Mouse (Mus musculus) embryo, embryonic 9.5 days (tissue): Measurements from ENCODE around the gene Evx2.

ENCODE experiments used
- DNase-seq: peaks from one replicate; pipeline ENCODE4 v3.0.0-alpha.2; 2017; ENCODE audit errors: extremely low spot score

Gene Evx2

DNA sequence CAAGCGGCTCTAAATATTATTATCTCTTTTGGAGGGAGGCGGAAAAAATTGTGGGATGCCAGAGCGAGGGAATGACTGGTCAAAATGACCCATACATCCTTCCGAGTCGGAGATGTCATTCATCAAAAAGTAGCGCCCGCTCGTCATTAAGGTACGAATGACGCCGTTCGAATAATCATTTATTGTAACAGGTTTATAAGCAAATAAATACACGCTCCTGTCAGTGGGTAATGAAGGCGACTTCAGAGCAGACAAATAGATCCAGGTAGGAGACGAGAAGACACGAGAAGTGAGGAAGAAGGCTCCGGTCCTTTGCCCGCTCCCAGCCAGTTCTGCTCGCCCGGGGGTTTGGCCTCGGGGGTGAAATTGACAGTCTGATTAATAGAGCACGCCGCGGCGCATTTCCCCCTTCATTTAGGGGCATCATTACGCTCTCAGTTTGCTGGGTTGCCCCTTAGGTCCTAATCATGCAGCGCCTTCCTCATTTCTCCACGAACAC, at the start of gene Evx2:
TSS of gene Evx2 (minus strand) at position 51 of the 499 bp plus-strand sequence.
- DNase-seq = peak; percentile 47

- no peak for DNase-seq
These were observed 49.3 kb upstream of the Evx2 start for GRCm38 (mm10) chr2:74708676-74709075.

DNA sequence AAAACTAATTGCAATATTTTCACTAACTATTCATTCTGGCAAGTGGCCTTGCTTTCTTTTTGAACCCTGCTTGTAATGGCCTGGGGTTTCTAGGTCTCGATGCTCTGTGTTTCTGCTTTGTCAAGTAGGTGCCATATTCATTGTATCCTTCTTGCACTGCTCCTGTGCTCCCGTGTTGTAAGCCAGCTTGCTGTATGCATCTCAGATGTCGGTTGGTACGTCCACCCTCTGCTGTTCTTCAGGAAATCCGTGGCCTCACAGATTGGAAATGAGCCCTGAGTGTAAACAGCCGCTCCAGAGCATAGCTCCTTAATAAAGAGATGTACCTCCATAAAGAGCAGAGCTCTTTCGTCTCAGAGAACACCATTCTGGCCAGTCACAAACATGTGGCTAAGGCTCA, 48.2 kb upstream of the Evx2 start:
- DNase-seq = no peak

GRCm38 (mm10) chr2:74706393-74706960, 47.1 kb upstream of the Evx2 start:
- no peak for DNase-seq

GRCm38 (mm10) chr2:74705467-74706089, 46.2 kb upstream of the Evx2 start:
- no peak for DNase-seq

DNA sequence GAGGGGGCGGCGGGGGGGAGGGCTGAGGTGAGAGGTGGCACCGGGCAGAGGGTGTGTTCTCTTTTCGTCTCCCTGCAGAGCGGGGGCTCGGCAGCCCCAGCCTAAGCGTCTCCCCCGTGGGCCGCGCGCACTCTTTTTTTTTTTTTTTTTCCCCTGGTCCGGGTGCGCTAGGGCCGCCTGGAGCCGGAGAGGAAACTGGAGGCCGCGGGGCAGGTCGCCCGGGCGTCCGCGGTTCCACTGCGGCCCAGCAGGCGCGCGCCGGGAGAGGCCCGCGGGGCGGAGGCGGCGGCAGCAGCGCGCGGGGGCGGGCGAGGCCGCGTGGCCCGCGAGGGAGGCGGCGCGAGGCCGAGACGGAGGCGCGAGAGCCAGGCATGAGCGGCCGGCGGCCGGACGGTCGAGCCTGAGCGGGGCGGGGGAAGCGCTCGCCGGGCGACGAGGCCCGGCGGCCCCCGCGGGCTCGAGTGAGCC, 45.7 kb upstream of the Evx2 start:
- DNase-seq = no peak

DNA sequence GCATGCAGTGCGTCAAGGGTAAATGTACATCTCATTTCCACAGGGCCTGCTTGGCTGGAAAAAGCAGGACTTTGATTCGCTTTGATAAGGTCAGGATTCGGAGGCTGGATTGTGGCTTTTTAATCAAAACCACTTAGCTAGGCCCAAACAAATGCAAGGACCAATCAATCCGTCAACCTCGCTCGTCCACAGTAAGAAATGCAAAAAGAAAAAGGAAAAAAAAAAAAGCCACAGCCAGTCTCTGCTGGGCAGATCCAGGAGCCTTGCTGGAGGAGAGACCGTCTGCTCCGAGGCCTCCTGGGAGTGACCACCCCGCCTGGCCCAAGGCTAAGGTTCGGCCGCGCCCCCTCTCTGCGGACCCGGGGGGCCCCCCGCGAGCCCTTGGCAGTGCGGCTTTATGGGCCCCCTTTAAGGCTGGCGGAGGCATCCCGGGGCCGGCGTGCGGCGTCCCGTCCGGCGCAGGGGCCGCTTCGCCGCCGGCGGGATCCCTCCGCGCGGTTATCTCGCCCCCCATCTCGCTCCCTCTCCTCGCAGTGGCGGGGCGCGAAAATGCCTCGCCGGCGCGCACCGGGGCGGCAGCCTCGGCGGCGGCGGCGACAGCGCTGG, 45.1 kb upstream of the Evx2 start, which contains the start of gene Hoxd8:
TSS of gene Hoxd8 (plus strand) at position 223 of the 606 bp plus-strand sequence.
- DNase-seq = no peak

- no peak for DNase-seq
These were observed 44.5 kb upstream of the Evx2 start for GRCm38 (mm10) chr2:74703720-74704392.

DNA sequence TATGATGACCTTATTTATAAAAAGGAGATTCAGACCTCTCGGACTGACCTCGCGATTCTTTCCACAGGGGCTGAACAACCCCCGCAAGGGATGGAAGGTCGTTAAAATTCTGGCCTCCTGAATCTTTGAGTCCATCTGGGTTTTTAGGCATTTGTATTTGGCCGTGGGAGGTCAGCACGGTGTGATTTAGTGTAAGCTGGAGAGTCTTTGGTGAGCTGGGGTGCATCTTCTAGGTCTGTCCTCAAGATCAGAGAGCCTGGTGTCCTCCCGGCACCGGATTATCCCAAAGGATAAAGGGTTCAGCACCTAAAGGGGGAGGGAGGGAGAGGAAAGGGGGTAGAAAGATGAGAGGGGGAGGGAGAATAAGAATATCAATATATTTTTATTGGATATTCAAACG, 44.0 kb upstream of the Evx2 start:
- DNase-seq = no peak

- DNase-seq = no peak
These were observed 43.5 kb upstream of the Evx2 start for GRCm38 (mm10) chr2:74702820-74703219.

- peak; percentile 82 for DNase-seq
These were observed 42.8 kb upstream of the Evx2 start for GRCm38 (mm10) chr2:74701949-74702819.

GRCm38 (mm10) chr2:74700546-74701112, 41.3 kb upstream of the Evx2 start:
- peak; percentile 61 for DNase-seq

DNA sequence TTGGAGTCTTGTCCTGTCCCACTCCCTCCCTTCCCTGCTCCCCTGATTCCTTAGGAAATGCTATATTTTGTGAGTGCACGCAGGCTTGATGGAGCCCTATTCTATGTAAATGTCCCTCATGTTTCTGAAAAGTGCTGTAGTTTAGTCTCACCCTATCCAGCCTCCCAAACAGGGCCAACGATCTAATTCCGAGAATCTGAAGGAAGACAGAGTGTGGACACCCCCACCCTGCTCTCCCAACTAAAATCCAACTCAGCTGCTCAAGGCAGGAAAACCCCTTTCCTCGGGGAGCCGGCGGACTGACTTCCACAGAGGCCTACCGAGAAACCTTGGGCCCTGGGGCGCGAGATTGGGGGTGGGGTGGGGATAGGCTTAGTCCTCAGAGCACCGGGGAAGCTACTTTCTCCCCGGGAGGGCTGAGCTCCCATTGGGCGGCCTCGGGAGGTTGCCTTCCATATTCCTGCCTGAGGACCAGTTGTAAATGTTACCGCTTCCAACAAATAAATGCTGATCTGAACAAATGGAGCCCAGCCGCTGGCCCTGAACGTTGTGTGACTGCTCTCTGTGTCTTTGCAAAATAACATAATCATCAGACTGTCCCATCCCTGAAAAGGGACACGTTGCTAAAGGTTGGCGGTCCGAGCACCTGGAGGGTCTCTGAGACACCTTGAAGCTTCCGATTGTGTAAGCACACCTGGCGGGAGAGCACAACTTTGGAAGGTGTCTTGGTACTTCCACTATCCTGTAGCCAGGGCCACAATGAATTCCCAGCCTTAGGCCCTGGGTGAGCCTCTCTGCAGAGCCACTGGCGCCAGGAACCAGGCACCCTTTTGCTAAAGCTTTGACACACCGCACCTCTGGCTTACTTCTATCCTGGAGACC, 40.5 kb upstream of the Evx2 start:
- no peak for DNase-seq

DNA sequence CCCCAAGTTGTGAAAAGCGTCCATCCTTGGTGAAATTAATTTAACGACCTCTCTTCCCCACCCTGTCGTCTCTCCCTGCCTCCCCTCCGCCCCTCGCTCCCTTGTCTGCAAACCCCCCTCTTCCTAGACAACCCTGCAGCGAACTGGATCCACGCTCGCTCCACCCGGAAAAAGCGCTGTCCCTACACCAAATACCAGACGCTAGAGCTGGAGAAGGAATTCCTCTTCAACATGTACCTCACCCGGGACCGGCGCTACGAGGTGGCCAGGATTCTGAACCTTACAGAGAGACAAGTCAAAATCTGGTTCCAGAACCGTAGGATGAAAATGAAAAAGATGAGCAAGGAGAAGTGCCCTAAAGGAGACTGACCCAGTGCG, 39.7 kb upstream of the Evx2 start:
- DNase-seq = no peak

DNA sequence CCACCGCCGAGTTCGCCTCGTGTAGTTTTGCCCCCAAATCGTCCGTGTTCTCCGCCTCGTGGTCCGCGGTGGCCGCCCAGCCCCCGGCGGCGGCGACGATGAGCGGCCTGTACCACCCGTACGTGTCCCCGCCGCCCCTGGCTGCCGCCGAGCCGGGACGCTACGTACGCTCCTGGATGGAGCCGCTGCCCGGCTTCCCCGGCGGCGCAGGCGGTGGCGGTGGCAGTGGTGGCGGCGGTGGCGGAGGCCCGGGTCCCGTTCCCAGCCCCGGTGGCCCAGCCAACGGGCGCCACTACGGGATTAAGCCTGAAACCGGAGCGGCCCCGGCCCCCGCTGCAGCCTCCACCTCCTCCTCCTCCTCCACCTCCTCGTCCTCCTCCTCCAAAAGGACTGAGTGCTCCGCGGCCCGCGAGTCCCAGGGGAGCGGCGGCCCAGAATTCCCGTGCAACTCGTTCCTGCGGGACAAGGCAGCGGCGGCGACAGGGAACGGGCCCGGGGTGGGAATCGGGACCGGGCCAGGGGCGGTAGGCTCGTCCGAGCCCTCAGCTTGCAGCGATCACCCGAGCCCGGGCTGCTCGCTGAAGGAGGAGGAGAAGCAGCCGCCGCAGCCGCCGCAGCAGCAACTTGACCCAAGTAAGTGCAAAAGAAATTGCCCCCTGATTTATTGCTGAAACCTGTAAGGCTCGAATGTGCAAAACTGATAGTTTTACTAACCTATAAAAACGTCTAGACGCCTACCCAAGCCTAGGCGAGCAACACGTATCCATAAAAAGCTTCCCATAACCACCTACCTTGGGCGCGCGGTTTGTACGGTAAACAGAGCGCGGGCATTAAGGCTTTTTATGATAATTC, 39.1 kb upstream of the Evx2 start:
- DNase-seq = peak; percentile 75

DNA sequence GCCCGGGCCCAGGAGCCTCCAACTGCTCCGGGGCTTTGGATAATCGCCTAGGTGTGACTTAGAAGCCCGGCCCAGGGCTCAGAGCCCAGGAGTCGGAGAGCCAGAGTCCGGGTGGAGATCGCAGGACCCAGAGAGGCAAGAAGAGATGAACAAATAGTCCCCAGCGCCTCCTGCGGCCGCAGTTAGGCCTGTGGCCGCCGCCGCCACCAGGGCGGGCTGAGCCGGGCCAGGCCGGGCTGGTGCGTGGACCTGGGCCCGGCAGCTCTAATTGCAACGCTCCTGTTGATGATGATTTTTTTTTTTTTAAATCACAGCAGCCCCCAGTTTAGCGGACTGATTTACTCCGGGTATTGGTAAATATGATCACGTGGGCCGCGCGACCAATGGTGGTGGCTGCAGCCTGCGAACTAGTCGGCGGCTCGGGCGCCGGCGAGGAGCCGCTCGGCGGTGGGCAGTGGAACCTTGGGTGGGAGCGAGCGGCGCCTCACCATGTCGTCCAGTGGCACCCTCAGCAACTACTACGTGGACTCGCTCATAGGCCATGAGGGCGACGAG, 38.3 kb upstream of the Evx2 start, which contains the start of gene Hoxd9:
TSS of gene Hoxd9 (plus strand) at position 161 of the 555 bp plus-strand sequence.
- DNase-seq = no peak

DNA sequence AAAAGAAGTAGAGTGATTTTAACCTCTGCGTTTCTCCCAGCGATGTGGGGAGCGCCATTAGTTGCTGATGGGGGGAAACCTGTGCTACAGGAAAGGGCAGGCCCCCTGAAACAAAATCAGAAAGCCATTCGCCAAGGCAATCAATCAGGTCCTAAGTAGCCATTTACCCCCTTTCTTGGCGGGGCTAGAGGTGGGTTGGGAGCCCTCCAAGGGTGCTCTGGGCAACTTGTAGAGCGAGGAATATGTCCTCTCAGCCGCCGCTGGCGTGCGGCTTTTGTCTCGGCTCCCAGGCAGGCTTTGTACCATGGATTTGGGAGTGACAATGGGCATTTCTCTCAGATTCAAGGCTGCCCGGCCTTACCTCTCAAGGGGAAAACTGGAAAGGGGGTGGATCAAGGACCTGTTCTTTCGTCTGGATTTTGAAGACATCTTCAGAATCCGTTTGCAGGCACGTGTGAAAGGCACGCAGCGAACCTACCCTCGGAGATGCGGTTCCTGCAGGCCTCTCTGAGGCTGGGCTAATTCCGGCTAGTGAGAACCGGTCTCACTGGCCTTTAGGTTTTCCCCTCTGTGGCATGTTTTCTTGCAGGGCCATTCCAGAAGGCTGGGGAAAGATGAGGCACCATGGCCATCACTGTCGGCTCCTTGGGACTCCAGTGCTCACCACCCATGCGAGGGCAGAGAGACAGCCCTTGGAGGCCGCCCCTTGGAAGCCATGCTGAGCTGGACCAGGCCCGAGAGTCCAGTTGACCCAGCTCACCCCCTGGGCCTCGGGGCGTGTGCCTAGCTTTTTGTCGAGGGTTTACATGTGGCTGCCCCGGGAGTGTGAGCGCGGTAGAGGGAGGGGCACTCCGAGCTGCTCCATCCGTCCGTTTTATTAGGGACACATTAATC, 37.3 kb upstream of the Evx2 start:
- DNase-seq = no peak
